Mouse (Mus musculus): ENCODE measurements around the gene Bmi1. TPM values are rescaled to one million over a fixed set of nuclear protein-coding genes. Genes with fewer than 3 reads are reported as not detected.

Gene Bmi1
- total and polyA plus RNA-seq, 3 experiments: 22.3 to 70.6 (median 59.2) TPM

DNA sequence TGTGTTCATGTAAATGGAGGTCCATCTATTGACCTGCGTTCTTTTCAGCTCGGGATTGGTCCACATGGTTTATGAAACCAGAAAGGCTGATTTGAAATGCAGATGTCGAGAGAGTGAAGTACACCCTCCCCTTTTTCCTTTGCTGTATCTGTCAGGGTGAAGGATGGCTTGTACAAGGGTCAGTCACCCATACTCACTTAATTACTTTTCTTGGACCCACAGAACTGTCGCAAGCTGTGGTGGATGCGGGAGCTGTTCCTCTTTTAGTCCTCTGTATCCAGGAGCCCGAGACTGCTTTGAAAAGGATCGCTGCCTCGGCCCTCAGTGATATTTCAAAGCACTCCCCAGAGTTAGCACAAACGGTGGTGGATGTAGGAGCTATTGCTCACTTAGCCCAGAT lies 54.9 kb downstream of the Bmi1 start:
- no peak overlapping the region for H3K27ac ChIP-seq
- H3K36me3 ChIP-seq (ENCODE audit: control insufficient read depth, insufficient read depth, low read length): no peaks in the 10 kb centered on the region
- TF ChIP-seq POLR2A (IDR thresholded peaks at IDR 0.05; ENCODE audit: insufficient read depth, low read depth, low read length) (no peak), EP300 (IDR thresholded peaks at IDR 0.05; ENCODE audit: insufficient read depth, low read depth, low read length) (no peak), CTCF (IDR thresholded peaks at IDR 0.05) (no peak)
- H3K4me3 ChIP-seq: no peak overlapping the region
- intact Hi-C loops (cut with DNase I): no loop called here
- DNase-seq: no peak
- no peaks in the 10 kb centered on the region for H3K27me3 ChIP-seq (ENCODE audit: control insufficient read depth, insufficient read depth, low read length)
- no peak overlapping the region for H3K9ac ChIP-seq (ENCODE audit: low read depth, low read length)
- no peaks in the 10 kb centered on the region for H3K4me1 ChIP-seq (ENCODE audit: control insufficient read depth, insufficient read depth, low read length)
- H3K79me2 ChIP-seq (replicated peaks; ENCODE audit: control insufficient read depth, insufficient read depth, low read length): no peaks in the 10 kb centered on the region
- WGBS: 57% methylated on average over 9 of the region's 9 CpGs

GRCm38 (mm10) chr2:18734394-18735127 lies 57.7 kb downstream of the Bmi1 start:
- no peaks in the 10 kb centered on the region for H3K79me2 ChIP-seq (replicated peaks; ENCODE audit: control insufficient read depth, insufficient read depth, low read length)
- no peak overlapping the region for H3K9ac ChIP-seq (ENCODE audit: low read depth, low read length)
- H3K36me3 ChIP-seq (ENCODE audit: control insufficient read depth, insufficient read depth, low read length): no peaks in the 10 kb centered on the region
- 48% methylated on average over 5 of the region's 5 CpGs for WGBS
- no peak overlapping the region for H3K4me3 ChIP-seq
- H3K4me1 ChIP-seq (ENCODE audit: control insufficient read depth, insufficient read depth, low read length): no peaks in the 10 kb centered on the region
- no peak overlapping the region for H3K27ac ChIP-seq
- no peak for DNase-seq
- TF ChIP-seq POLR2A (IDR thresholded peaks at IDR 0.05; ENCODE audit: insufficient read depth, low read depth, low read length) (no peak), CTCF (IDR thresholded peaks at IDR 0.05) (peak; percentile 42), EP300 (IDR thresholded peaks at IDR 0.05; ENCODE audit: insufficient read depth, low read depth, low read length) (no peak)
- H3K27me3 ChIP-seq (ENCODE audit: control insufficient read depth, insufficient read depth, low read length): no peaks in the 10 kb centered on the region
- intact Hi-C loops (cut with DNase I): no loop called here

Other genes with a start within 250 kb of the Bmi1 start
- gene Commd3, start 4.6 kb upstream of the Bmi1 start, total RNA-seq (2021): 100 to 1,000 TPM in 1 of 2 experiments, 10 to 100 TPM in 1; 95.0 to 102 TPM
- gene Commd3, start 4.6 kb upstream of the Bmi1 start, polyA plus RNA-seq (2012; rRNA removed): 53.1 and 87.5 TPM in 2 replicates
- under 1 TPM; 0.26 to 0.36 TPM for gene Spag6, start 17.0 kb downstream of the Bmi1 start, total RNA-seq (2021)
- 0.20 and 0.32 TPM in 2 replicates for gene Spag6, start 17.0 kb downstream of the Bmi1 start, polyA plus RNA-seq (2012; rRNA removed)